Mouse (Mus musculus): ENCODE results near the gene C9.

Gene C9

DNA sequence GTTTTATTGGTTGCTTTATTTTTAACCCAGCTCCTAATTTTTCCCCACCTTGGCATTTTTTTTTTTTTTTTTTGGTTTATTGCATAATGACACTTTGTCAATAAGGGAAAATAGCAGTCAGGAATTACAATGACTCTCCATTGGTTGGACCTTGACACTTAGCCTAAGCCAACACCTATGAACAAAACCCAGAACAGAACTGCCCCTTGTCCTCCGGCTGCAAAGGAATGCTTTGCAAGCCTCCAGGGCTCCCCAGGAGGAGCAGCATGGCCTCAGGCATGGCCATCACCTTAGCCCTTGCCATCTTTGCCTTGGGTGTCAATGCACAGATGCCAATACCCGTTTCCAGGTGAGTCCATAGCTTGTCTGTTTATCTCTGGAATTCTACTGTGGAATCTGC, at the start of gene C9:
C9 (plus strand) TSS at position 193 of the 400 bp plus-strand sequence.
- no peak for DNase-seq

DNA sequence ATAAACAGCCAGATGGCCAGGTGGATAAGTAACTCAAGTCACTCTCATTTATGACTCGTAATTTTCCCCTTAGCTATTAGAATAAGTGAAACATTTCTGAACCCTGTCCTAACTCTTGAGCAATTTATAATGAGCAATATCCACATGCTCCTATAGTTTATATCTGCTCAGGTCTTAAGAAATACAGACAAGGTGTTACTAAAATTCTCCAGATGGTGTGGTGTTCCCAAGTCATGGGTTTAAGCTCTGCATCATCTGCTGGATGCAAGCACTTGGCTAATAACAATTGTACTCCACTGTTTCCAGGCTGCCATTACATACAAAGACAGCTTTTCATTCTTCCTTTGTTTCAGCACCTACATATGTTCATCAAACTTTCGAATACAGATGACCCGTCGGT, 46.9 kb upstream of the C9 start:
- no peak for DNase-seq

DNA sequence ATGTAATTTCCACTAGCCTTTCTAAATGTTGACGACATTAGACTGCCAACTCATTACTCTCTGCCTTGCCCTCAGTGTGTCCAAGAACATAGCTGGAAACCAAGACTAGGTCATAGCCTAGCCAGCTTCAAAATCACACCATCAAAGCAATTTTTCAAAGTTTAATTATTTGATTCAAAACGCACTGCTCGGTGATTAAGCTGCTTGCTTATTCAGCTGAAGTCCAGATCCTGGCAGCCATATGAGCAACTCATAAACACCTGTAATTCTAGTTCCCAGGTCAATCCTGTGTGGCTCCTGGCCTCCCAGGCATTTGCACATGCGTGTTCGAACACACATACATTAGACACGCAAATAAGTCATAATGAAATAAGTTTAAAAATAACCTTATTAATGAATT, 46.2 kb upstream of the C9 start:
- no peak for DNase-seq

DNA sequence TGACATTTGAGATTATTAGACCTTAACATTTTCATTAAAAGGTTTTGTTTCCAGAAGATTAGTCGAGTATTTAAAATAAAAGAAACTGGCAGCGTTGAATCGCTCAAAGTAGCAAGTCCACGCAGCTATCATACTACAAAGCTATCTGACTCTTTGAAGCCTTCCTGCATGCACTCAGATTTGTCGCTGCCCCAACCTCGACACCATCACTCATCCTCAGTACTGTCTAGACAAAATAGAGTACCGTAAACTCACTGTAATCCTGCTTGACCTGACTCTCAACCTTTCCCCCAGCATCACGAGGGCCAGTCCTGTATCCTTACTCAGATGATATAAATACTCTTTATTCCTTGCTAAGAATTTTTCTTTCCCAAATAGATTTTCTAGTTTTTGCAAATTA, 45.0 kb upstream of the C9 start:
- no peak for DNase-seq

DNA sequence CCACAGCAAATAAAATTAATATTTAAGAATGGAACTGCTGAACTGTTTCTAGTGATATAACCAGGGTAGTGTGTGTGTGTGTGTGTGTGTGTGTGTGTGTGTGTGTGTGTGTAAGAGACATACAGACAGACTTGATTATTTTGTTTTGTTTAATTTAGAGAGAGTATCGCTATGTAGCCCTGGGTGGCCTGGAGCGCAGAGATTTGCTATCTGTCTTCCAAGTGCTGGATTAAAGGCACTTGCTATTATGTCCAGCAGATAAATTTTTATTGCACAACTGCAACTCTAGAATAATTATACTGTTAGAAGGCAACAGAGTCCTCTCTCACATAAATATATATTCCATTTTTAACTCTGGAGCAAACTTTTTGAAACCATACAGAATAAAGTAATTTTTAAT, 42.7 kb upstream of the C9 start:
- DNase-seq: no peak

DNA sequence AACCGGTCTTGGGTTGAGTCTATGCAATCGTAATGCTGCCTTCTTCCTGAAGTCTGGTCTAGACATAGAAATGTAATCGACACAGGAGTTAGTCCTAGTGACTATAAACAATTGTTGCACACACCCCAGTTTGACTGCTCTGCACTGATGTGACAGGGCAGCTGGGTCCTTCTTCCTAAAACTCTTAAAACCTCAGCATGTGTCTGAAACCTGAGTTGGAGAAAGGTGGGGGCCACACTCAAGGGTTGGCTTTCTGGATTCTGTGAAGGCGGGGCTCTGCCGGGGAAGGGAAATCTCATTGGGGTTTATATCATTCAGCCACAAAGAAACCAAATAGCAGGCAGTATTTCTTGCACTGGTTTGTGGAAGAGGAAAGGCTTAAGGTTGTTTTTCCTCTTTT, 41.0 kb upstream of the C9 start:
- no peak for DNase-seq

DNA sequence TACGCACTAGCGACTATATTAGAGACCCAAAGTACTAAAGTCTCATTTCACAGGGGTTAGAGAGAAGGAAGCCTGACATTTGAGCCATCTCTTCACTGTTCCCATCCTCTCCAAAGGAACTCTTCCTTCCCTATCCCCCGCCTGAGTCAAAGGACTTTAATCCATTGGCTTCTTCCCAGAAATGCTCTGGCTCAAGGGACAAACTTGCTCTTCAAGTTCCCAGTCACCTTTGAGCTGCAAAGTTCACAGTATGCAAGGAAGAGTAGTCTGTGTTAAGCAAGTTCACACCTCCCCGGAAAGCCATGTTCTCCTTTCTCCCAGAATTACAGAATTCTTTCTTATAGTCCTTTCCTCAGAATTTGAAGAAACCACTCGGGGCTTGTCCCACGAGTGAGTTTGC, 38.4 kb upstream of the C9 start:
- no peak for DNase-seq

DNA sequence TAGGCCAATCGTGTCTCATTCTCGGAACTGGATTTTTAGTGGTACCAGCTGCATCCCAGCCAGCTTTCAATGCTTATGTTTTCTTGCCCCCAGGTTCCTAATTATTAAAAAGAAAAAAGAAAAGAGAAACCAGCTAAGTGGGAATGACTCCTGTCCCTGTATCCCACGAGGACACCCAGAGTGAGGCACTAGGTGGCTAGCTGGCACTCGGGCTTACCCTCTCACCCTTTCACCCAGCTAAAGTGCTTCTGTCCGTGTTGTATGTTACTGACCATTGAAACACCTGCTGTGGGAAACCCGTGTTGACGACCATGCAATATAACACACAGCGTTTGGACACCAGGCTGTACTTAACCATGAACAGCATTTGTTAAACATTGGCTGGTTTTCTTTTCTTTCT, 36.1 kb upstream of the C9 start:
- DNase-seq: no peak

DNA sequence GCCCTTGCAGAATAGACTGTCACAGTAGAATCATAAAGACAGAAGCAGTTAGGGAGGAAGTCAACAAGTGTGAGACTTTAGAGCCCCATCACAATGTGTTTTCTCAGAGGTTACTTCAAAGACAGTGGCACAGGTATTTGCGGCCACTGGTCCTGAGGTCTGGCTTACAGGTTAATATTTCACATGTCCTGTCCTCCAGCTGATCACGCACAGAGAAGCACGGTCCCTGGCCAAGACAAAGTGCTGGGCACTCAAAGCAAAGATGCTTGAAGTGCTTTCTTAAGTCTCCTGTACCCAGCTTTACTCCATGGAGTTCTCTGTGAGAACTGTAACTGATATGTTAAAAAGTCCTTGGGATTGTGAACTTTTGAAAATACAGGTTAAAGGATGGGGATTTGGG, 35.0 kb upstream of the C9 start:
- no peak for DNase-seq

DNA sequence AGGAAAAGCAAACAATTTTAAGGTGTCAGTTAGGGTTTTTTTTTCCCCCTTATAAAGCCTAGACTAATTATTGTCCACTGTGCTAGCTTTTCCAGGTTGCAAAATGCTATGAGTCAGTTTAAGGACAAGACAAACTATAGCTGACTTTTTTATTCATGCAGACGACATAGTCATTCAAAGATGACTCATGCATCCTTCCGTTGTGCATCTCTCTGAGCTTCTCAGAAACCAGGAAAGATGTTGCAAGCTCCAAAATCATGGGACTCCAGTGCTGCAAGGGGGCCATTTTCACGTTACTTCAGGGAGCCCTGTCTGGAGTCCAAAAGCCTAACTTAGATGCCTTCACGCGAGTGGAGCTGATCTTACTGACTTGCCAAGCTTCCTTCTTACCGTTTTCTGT, 33.8 kb upstream of the C9 start:
- no peak for DNase-seq

DNA sequence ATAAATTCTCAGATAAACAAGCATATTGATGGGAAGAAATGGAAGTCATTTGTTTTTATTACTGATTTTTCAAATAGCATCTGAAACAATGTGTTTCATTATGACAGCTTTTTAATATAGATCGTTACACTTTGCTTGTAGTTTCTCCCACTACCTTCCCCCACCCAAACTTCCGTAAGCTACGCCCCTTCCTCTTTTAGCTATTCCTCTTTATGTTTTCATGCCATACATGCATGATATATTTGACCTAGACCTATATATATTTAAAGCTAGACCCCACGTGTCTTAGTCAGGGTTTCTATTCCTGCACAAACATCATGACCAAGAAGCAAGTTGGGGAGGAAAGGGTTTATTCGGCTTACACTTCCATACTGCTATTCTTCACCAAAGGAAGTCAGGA, 29.8 kb upstream of the C9 start:
- DNase-seq: no peak

DNA sequence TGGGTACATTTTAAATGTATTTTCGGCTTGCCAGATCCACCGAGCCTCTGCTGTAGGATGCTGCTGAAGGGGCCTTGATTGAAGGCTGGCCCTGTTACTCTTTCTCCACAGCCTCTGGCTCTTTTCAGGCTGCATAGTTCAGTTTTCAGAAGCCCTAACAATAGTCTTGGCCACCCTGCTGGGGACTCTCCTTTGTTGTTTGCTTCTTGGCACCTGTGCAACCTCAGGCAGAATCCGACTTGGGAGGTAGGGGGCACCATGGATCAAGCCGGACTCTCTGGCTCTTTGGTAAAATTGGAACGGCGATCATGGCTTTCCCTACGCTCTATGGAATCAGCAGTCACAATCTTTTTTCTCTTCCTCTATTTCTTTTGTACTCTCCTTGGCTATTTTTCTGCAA, 13.3 kb upstream of the C9 start:
- no peak for DNase-seq

DNA sequence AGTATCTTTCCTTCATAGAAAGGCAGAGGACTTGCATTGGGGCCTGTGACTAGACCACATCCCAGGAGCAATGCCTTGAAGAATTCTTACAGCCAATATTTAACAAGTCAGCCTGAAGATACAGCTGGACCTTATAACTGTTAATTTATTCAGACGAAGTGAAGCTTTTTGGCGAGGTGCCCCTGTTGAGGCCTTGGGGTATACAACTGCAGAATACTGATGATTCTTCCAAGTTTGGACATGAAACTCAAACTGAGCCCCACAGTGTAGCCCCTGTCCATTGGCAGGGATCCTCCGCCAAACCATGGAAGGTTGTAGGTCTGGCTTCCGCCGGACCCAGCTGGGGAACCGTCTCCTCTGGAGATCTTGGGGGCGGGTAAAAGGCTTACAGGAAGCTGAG, 12.7 kb upstream of the C9 start:
- peak; percentile 49 for DNase-seq

DNA sequence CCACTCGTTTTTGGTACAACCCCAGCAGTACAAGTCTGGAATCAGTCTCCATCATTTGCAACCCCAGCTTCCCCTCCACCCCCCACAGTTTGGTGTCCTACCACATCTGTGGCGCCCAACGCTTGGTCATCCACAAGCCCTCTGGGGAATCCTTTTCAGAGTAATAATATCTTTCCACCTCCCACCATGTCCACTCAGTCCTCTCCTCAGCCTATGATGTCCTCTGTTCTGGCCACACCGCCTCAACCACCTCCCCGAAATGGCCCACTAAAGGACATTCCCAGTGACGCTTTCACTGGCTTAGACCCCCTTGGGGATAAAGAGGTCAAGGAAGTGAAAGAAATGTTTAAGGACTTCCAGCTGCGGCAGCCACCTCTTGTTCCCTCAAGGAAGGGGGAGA, 9.8 kb upstream of the C9 start:
- no peak for DNase-seq

DNA sequence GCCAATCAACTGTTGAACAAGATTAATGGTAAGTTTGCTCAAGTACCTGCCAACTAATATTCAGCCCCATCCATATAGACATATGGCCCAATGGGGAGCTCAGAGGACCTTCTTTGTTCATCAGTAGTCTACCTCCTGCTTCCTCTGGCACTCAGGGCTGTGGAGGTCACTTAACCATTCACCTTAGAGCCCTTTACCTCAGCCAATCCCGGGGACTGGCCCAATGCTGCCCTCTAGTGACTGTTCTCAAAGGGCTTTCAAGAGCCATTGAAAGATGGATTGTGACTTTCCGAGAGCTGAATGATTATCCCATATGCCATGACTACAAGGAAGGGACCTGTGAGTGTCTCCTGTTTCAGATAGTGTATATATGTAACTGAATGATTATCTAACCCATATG, 9.4 kb upstream of the C9 start:
- peak; percentile 10 for DNase-seq

DNA sequence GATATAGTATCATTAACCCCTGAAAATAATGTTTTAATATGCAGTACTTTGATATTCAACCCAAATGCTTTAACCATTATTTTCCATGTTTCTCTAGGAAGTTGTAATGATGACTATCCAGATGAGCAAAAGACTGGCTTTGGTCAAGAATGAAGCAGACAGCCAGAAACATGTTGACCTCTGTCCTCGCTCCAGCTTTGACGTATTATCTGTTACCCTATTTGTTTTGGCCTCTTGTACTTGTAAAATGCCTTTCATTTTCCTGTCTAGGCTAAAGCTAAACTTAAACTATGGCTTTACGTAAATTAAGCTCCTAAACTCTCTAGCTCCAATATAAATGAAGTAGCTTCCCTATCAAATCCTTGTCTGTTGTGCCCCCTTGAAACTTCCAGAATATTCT, 6.4 kb upstream of the C9 start:
- DNase-seq: no peak

DNA sequence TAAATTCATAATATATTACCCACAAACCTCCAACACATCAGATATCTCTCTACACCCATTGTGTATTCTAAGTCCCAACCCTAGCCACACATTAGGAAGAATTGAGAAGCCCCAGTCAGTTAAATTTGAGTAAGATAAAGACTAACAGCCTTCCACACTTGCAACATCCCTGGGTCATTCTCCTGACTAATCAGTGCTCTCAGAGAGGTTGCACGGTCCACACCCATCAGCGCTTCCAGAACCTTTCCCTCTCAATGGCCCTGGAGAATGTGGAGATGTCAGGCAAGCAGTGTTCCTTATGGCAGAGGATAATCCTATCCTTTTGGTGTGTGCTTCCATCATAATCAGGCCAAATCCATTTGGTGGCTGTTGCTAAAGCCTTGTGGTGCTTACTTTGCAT, 675 bp upstream of the C9 start:
- no peak for DNase-seq

DNA sequence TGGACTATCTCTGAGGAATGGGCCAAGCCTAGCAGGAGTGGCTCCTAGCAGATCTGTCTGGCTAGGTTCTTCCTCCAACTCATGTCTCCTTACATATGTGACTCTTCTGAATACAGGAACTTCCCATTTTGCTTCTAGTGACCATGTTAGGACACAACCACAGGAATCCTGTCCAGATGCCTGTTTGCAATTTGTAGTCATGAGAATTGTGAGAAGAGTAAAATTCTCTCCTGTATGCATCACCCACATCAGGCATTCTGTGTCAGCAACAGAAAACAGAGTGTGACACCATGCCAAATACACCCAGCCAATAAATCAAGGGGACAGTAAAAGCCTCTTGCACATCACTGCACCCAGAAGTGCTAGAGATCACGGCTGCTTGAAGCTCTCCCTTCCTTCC, 1.1 kb downstream of the C9 start:
- no peak for DNase-seq

DNA sequence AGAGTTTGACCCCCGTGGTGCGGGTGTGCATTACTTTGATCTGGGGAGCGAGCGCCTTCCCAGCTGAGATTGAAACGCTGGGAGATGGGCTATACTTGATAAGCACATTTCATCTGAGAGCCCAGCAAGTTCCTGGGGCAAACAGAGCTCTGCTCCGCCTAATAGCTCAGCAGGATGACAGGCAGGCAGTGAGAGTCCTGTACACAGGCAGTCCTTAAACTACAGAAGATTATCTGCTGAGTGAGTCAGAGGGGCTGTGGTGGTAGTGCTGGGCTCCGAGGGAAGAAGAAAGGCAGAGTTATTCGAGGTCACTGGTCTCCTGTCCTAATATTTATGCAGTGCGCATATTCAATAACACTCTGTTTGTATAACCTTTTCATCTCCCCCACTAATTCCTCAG, 3.8 kb downstream of the C9 start:
- DNase-seq: no peak

DNA sequence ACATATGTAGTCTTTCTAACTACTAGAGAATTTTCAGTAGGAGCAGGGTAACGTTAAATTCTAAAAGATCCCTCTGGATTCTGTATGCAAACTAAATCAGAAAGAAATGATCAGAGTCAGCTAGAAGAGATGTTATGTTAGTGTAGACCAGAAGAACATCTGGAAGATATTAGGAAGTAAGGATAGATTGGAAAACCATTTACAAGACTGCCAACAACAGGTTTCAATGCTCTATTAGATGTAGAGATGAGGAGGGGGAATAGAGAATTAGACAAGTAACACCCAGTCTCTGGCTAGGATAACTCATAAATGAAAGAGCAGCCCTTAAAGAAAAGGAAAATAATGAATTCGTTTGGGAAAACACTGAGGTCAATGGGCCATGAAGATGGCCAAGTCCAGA, 9.3 kb downstream of the C9 start:
- no peak for DNase-seq

DNA sequence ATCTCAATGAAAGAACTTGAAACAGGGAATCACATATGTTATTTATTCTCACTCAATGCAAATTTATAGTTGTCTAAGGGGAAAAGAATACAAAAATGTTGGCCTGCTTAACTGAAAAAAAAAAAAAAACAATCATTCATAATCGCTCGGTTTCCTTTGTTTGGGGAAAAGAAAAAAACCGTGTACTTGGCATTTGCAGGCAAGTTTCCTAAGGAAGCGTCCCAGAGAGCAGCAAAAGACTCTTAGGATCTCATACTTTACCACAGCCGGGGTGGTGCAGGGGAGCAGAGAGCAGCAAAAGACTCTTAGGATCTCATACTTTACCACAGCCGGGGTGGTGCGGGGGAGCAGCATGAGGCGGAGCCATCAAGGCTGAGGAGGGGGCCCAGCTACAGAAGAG, 16.3 kb downstream of the C9 start:
- DNase-seq: no peak

DNA sequence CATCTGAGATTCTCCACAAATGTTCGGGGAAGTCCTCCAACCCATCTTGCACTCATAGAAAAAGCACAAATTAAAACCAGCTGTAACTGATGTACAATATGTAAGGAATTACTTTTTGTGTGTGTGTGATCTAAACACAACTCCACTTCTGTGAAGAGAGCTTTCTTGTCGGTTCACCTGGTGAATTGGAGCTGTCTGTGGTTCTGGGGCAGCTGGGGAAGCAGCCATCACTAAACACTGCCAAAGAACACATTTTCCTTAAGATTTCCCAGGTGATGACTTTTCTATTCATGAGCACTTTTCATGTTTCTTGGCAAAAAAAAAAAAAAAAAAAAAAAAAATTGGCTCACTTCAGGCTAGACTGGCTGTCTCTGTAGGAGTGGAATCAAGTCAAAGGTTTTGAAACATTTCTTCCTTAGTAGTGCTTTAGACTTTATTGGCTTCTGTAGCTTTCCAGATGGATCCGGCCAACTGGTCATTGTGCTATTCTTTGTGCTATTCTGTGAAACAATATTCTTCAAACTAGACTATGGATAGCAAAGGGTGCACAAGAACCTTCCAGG, 18.3 kb downstream of the C9 start:
- no peak for DNase-seq

DNA sequence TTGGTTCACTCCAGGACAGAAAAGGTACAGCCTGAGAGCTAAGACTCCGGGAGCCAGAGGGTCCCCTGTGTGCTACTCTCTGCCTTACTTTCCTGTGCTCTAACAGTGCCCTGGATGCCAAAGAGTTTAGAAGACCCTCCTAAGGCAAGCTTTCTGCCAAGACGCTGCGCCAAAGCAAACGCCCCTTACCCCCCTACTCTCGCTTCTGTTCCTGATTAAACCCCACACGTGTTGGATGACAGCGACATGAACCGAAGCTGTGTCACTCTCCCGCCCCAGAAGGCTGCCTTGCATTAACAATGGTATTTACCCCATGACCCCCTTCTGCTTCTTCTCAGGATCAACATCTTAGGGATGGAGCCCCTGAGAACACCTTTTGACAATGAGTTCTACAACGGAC, 21.9 kb downstream of the C9 start:
- no peak for DNase-seq

DNA sequence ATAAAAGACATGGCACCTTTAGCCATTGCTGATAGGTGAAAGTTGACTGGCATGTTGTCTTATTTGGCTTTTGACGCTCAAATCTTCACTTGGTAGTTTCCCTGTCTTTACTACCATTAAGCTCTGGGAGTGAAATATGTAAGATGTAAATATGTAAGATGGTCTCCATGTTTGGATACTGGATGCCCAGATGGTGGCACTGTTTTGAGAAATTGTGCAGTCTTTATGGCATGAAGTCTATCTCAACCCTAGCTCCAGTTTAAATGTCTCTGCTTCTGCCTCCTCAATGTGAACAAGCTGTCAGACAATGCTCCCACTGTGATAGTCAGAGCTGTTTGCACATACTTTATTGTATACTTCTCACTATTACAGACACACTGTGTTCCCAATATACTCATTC, 23.7 kb downstream of the C9 start:
- DNase-seq: no peak

DNA sequence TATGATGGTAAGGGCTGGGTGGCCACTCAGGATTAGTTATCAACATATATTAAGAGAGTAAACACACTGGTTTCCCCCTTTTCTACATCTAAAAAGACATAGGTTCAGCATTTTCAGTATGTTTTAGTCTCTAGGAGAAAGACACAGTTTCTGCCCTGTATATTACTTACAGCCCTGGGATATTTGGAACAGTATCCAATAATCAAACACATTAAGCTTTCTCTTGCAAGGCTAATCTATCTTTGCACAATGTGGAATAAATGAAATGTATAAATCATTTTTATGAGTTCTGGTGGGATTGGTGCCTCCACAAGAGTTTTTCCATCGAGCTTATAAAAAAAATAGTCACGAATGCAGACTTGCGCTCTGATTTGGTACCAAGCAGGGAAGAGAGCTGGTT, 24.3 kb downstream of the C9 start:
- DNase-seq: no peak

DNA sequence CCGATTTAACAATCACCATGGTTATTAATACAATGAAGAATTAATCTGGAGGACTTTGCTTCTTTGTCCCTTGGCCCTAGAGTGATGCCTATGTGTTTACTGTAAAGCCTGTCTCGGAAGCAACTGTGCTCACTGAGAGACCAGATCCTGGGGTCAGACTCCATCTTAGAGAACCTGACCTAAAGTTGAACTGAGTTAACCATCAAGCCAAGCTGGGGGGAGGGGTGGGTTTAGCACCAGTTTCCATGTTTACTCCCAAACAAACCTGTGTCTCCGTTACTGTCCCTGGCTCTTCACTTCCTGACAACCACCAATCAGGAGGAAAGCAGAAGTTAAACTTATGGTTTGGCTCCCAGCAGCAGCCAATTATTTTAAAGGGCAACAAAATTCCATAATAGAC, 38.4 kb downstream of the C9 start:
- DNase-seq: no peak
